Mouse (Mus musculus) G1E (cell line): Measurements from ENCODE around the gene Olfr251. TPM values are rescaled to one million over a fixed set of nuclear protein-coding genes. Genes with fewer than 3 reads are reported as not detected.
"Not testable (repeated sequence)": the region's sequence is repeated elsewhere in the genome, so short reads cannot be mapped to it uniquely, and the experiment has no call there.

ENCODE experiments used
- ATAC-seq: 2 replicates; pipeline ENCODE4 v1.8.0; 2016; ENCODE audit warnings: mild to moderate bottlenecking; ENCODE audit not compliant: insufficient number of reproducible peaks, poor library complexity, low FRiP score, severe bottlenecking; ENCODE audit errors: extremely low read depth
- DNase-seq: peaks from one replicate; pipeline ENCODE4 v3.0.0; 2012; ENCODE audit warnings: low spot score
- H3K27me3 ChIP-seq: 2 replicates; pipeline ENCODE4 v1.6.1; 2012; ENCODE audit warnings: mild to moderate bottlenecking, low read length, inconsistent platforms; ENCODE audit not compliant: insufficient read depth
- H3K36me3 ChIP-seq: replicated peaks from 2 replicates; pipeline ENCODE3; 2012; ENCODE audit warnings: mild to moderate bottlenecking, inconsistent platforms
- H3K4me1 ChIP-seq: 2 replicates; pipeline ENCODE4 v1.6.1; 2012; ENCODE audit warnings: low read depth, low read length, inconsistent platforms, mixed read lengths; ENCODE audit not compliant: insufficient read depth
- H3K4me3 ChIP-seq: 2 replicates; pipeline ENCODE4 v1.5.1; 2012; ENCODE audit warnings: low read depth, mild to moderate bottlenecking, inconsistent platforms, low read length, moderate library complexity, mixed read lengths
- H3K9me3 ChIP-seq: replicated peaks from 2 replicates; pipeline ENCODE4 v1.6.1; 2012; ENCODE audit warnings: inconsistent platforms
- CTCF ChIP-seq: IDR thresholded peaks from 2 replicates; pipeline ENCODE4 v1.5.1; 2012; ENCODE audit warnings: low read depth, low read length, inconsistent platforms, mixed read lengths
- GATA1 ChIP-seq: IDR thresholded peaks from 2 replicates; pipeline ENCODE4 v1.6.1; 2012; ENCODE audit warnings: borderline replicate concordance, low read length, inconsistent platforms, mixed read lengths
- GATA2 ChIP-seq: IDR thresholded peaks from 2 replicates; pipeline ENCODE4 v1.6.1; 2012; ENCODE audit warnings: low read depth, low read length, inconsistent platforms, borderline replicate concordance
- POLR2AphosphoS5 ChIP-seq: IDR thresholded peaks from 2 replicates; pipeline ENCODE4 v1.6.1; 2012; ENCODE audit warnings: low read depth, low read length, inconsistent platforms; ENCODE audit not compliant: insufficient replicate concordance
- TAL1 ChIP-seq: conservative IDR thresholded peaks from 2 replicates; pipeline ENCODE4 v1.6.1; 2012; ENCODE audit warnings: low read depth, low read length, inconsistent platforms, mixed read lengths
- polyA plus RNA-seq: library from polyadenylated mRNA; stranded (reverse); fragments of >175 nt; gene quantifications from 2 replicates; pipeline ENCODE4 v1.2.3, GENCODE M21; 2012
- total RNA-seq, 2 experiments: library from RNA; stranded (forward) in 1 of 2; stranded (reverse) in 1 of 2; fragments of 200-1000 nt in 1 of 2; fragments of >200 nt in 1 of 2; fragmentation: Nextera tagmentation in 1 of 2; gene quantifications; 2 replicates each; pipeline ENCODE4 v1.2.3; 2014 to 2017

Olfr251 gene
- total RNA-seq (2014; fragmentation: Nextera tagmentation) (not detected in 2 replicates), total RNA-seq (2017) (not detected in 2 replicates), polyA plus RNA-seq (not detected in 2 replicates)

DNA sequence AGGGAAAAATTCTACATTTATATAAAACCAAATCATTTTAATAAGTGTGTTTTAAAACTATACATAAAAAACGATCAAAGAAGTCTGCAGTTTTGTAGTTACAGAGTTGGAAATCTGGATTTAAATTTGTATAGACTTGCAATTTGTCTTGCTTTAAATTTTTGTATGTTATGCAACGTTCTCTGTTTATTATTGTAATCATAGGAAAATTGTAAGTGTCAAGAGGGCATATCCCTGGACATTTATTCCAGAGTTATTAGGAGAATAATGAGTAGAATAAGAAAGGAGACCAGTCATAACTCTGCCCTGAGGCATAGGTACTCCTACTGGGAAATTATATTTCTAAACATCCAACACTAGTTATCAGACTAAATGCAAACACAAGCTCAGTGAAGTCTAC is at the start of gene Olfr251:
Gene Olfr251, plus strand, starts transcription at position 301 of the 400 bp plus-strand sequence.
- Histone ChIP-seq H3K27me3 (no peaks in the 10 kb centered on the region), H3K4me3 (no peak within 1 kb of the TSS), H3K36me3 (no peaks in the 10 kb centered on the region), H3K4me1 (no peaks in the 10 kb centered on the region), H3K9me3 (no peaks in the 10 kb centered on the region)
- no peak for ATAC-seq
- no peak for DNase-seq
- no peak for TF ChIP-seq GATA2
- no peak for TF ChIP-seq GATA1
- no peak for TF ChIP-seq CTCF
- TF ChIP-seq TAL1 = no peak
- TF ChIP-seq POLR2AphosphoS5 = no peak

- no peaks in the 10 kb centered on the region for H3K27me3 ChIP-seq
- H3K36me3 ChIP-seq = no peaks in the 10 kb centered on the region
- H3K4me3 ChIP-seq = no peak within 1 kb of the TSS
- ATAC-seq = no peak
- no peaks in the 10 kb centered on the region for H3K9me3 ChIP-seq
- DNase-seq = no peak
- TF ChIP-seq GATA2 (no peak), GATA1 (no peak), CTCF (no peak), TAL1 (no peak), POLR2AphosphoS5 (no peak)
- H3K4me1 ChIP-seq = no peaks in the 10 kb centered on the region
Observed at GRCm38 (mm10) chr9:38328760-38329159, 48.1 kb upstream of the Olfr251 start, which contains the start of gene Olfr25. Gene Olfr25, plus strand, starts transcription at chr9:38329060.

DNA sequence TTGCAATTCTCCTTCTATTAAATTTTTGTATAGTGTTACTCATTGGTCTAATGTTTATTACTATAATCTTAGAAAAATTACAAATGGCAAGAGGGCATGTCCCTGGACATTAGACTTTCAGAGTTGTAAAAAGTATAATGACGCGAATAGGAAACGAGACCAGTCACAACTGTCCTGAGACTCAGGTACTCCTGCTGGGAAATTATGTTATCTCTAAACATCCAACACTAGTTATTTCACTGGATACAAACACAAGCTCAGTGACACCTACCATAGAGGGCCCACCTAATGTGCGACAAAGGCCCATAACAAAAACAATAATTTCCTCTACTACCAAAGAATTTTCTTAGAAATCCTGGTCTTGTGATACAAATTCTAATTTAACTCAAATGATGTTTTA is 28.8 kb upstream of the Olfr251 start, which contains the start of gene Olfr898:
Gene Olfr898, plus strand, starts transcription at position 301 of the 400 bp plus-strand sequence.
- no peaks in the 10 kb centered on the region for H3K9me3 ChIP-seq
- no peaks in the 10 kb centered on the region for H3K27me3 ChIP-seq
- TF ChIP-seq POLR2AphosphoS5 (no peak), GATA1 (no peak), GATA2 (no peak), TAL1 (no peak), CTCF (no peak)
- DNase-seq (no peak), ATAC-seq (no peak)
- H3K4me1 ChIP-seq = no peaks in the 10 kb centered on the region
- no peak within 1 kb of the TSS for H3K4me3 ChIP-seq
- H3K36me3 ChIP-seq = no peaks in the 10 kb centered on the region

GRCm38 (mm10) chr9:38366596-38366995 is 10.3 kb upstream of the Olfr251 start, which contains the start of gene Olfr250:
Gene Olfr250, plus strand, starts transcription at chr9:38366896.
- DNase-seq (no peak), ATAC-seq (no peak)
- TF ChIP-seq GATA1 (no peak), TAL1 (no peak), GATA2 (no peak), POLR2AphosphoS5 (no peak), CTCF (no peak)
- Histone ChIP-seq H3K27me3 (no peaks in the 10 kb centered on the region), H3K9me3 (no peaks in the 10 kb centered on the region), H3K4me1 (no peaks in the 10 kb centered on the region), H3K4me3 (no peak within 1 kb of the TSS), H3K36me3 (no peaks in the 10 kb centered on the region)

DNA sequence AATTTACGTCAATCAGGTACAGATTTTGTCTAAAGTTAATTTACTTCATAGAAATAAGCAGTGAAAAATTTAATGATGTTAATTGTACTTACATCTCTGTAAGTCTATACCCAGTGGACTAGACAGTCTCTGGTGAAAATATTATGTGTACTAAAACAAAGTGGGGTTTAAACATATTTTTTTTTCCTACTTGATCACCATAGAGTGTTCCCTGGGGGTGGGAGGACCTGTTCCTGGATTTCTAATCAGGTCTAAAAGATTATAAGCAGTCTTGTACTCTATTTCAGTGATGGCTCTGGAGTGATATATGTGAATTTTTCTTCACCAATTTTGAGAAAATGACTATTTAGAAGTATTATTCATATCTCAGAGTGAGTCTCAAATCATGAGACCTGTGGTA is 24.5 kb downstream of the Olfr251 start, which contains the start of gene Olfr147:
Gene Olfr147, plus strand, starts transcription at position 301 of the 400 bp plus-strand sequence.
- TF ChIP-seq CTCF (no peak), POLR2AphosphoS5 (no peak), TAL1 (no peak), GATA1 (no peak), GATA2 (no peak)
- ATAC-seq (no peak), DNase-seq (no peak)
- no peaks in the 10 kb centered on the region for H3K9me3 ChIP-seq
- H3K27me3 ChIP-seq = no peaks in the 10 kb centered on the region
- H3K4me3 ChIP-seq = no peak within 1 kb of the TSS
- no peaks in the 10 kb centered on the region for H3K4me1 ChIP-seq
- no peaks in the 10 kb centered on the region for H3K36me3 ChIP-seq

GRCm38 (mm10) chr9:38407502-38407901 is 30.6 kb downstream of the Olfr251 start:
- not testable (repeated sequence) for H3K36me3 ChIP-seq, H3K9me3 ChIP-seq, H3K4me3 ChIP-seq, H3K4me1 ChIP-seq, ATAC-seq, DNase-seq, H3K27me3 ChIP-seq

DNA sequence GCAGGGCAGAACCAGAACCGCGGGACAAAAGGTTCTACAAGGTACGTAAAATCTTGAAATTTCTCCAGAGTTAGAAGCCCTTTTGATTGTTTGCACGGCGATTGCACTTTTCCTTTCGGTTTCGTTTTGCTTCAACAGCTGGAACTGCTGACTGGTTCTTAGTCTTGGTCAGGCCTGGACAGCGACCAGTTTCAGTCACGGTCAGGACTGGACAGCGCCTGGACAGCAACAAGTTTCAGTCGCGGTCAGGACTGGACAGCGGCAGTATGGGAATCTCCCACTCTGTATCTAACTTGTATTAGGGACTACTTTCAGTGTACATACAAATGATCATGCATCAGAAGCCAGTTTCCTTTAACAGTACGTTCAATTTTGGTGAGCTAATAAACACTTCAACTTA is 36.6 kb downstream of the Olfr251 start:
- H3K36me3 ChIP-seq, H3K27me3 ChIP-seq, DNase-seq, H3K4me3 ChIP-seq, ATAC-seq, H3K9me3 ChIP-seq, H3K4me1 ChIP-seq: not testable (repeated sequence)
